Mouse (Mus musculus) stomach, embryonic 15.5 days (tissue): ENCODE measurements at regions not wholly inside any gene's neighbourhood (a gene's known extent, or its start where the extent isn't known, plus 50 kb on each side); places are given as distances from the start of the nearest gene placed in this dataset.

Experiments
- ATAC-seq: fragments of 200-750 bp; cut with Nextera tagmentation; 2 replicates; pipeline ENCODE4 v1.8.0; 2017; ENCODE audit warnings: low read depth, moderate number of reproducible peaks, moderate TSS enrichment; ENCODE audit not compliant: insufficient read depth, low FRiP score
- H3K27ac ChIP-seq: fragments of 300-500 bp; sonication (generic); 2 replicates; pipeline ENCODE4 v1.5.1; 2015; ENCODE audit warnings: mild to moderate bottlenecking, inconsistent platforms
- H3K27me3 ChIP-seq: fragments of 300-500 bp; sonication (generic); replicated peaks from 2 replicates; pipeline ENCODE4 v1.6.1; 2015; ENCODE audit warnings: inconsistent platforms
- H3K36me3 ChIP-seq: fragments of 300-500 bp; sonication (generic); 2 replicates; pipeline ENCODE4 v1.6.1; 2015; ENCODE audit warnings: inconsistent platforms
- H3K4me1 ChIP-seq: fragments of 300-500 bp; sonication (generic); 2 replicates; pipeline ENCODE4 v1.6.1; 2015; ENCODE audit warnings: inconsistent platforms
- H3K4me2 ChIP-seq: fragments of 300-500 bp; sonication (generic); 2 replicates; pipeline ENCODE4 v1.6.1; 2015; ENCODE audit warnings: mild to moderate bottlenecking, inconsistent platforms
- H3K4me3 ChIP-seq: fragments of 300-500 bp; sonication (generic); replicated peaks from 2 replicates; pipeline ENCODE4 v1.5.1; 2015; ENCODE audit warnings: inconsistent platforms
- H3K9ac ChIP-seq: fragments of 300-500 bp; sonication (generic); 2 replicates; pipeline ENCODE4 v1.6.1; 2015; ENCODE audit warnings: inconsistent platforms
- H3K9me3 ChIP-seq: fragments of 300-500 bp; sonication (generic); 2 replicates; pipeline ENCODE4 v1.6.1; 2016; ENCODE audit warnings: inconsistent platforms
- WGBS: fragments of 180-500 bp; shearing (Covaris S2); methylation state at CpG from one replicate; pipeline ENCODE4 v1.1.7; 2015; 5-methylcytosine and 5-hydroxymethylcytosine counted together

DNA sequence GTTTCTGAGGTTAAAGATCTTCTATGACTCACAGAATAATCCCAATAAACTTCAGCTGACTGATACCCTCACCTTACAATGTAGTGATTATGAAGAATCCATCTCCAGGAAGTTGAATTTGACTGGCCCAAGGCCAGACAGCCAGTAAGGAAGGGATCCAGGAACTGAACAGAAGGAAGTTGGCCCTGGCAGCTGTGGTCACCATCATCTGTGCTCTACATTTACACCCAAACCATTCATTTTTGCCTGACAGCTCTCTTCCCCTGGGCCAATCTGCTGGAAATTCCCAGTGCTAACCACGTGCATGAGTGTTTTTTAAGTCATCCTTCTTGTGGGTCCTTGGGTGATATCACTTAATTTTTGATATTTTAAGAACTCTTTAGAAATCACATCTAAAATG is 577.4 kb upstream of the Nrp1 start:
- no peak for ATAC-seq
- no peak overlapping the region for H3K4me2 ChIP-seq
- no peaks in the 10 kb centered on the region for H3K36me3 ChIP-seq
- no peak overlapping the region for H3K4me3 ChIP-seq
- no peaks in the 10 kb centered on the region for H3K9me3 ChIP-seq
- no peaks in the 10 kb centered on the region for H3K27me3 ChIP-seq
- H3K4me1 ChIP-seq = no peaks in the 10 kb centered on the region
- 62% methylated on average over 1 of the region's 1 CpGs for WGBS
- H3K9ac ChIP-seq = no peak overlapping the region
- H3K27ac ChIP-seq = no peak overlapping the region

DNA sequence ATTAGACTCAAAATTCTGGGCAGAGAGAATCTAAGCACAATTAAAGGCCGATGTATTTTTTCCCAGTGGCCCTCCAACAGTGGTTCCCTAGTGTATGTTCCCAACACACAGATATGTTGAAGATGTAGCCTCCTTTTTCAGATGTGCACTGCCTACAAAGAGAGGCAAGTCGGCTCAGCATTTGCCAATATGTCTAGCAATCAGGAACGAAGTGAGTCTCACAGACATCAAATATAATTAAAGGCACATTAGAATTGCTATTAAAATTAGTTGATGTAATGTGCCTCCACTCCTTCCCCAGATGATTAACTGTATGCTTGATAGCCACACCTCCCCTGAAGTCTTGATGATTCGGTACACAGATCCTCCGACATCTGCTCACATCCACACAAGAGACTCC is 565.8 kb upstream of the Nrp1 start:
- no peaks in the 10 kb centered on the region for H3K36me3 ChIP-seq
- no peak for ATAC-seq
- H3K27me3 ChIP-seq = no peaks in the 10 kb centered on the region
- WGBS = 89% methylated on average over 5 of the region's 5 CpGs
- H3K4me3 ChIP-seq = no peak overlapping the region
- H3K27ac ChIP-seq = no peak overlapping the region
- no peaks in the 10 kb centered on the region for H3K4me1 ChIP-seq
- no peaks in the 10 kb centered on the region for H3K9me3 ChIP-seq
- H3K4me2 ChIP-seq = no peak overlapping the region
- no peak overlapping the region for H3K9ac ChIP-seq

DNA sequence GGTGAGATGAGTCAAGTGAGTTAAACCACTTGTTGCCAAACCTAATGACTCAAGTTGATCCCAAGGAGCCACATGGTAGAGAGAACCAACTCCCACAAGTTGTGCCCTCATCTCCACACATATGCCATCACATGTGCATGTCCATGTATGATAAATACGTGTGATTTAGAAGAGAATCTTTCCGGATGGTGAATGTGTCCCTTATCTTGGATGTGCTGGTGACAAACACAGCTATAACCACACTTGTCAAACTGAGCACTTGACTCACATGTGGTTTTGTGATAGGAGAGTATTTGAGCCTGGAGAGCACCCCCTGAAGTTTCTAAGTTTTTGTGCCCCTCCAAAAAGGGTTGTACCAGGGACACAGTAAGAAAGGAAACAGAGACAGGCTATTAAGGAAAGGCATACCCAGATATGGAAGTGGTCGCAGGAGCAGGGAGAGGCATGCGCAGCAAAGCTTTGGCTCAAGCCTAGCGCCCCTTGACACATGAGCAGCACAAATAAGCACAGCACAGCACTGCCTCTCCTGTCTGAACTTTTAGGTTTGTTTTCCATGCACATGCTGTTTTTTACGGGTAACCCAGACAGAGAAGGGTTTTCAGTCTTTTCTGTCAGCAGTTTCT is 558.4 kb upstream of the Nrp1 start:
- Histone ChIP-seq H3K4me3 (no peak overlapping the region), H3K36me3 (no peaks in the 10 kb centered on the region), H3K4me2 (no peak overlapping the region), H3K9ac (no peak overlapping the region), H3K4me1 (peaks cover 3% of the 10 kb centered on the region; the same call in 1 of the 2 replicates), H3K27ac (no peak overlapping the region), H3K9me3 (no peaks in the 10 kb centered on the region), H3K27me3 (no peaks in the 10 kb centered on the region)
- ATAC-seq = no peak
- 71% methylated on average over 6 of the region's 6 CpGs for WGBS

DNA sequence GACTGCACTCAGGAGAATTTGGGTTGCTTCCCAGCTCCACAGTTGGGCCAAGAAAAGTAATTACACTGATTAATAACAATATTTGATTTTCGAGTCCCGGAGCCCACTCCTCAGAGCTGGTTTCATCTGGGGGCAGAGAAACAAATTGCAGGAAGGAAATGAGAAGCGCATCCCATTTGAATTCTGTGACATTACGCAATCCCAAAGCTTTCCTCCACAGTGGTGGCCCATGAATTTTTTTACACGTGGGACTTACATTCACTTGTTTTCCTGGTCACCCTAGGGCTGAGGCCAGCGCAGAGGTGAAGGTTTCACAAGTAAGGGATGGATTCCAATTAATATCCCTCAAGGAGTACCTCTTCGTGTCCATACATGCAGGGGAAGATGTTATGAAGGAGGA is 556.3 kb upstream of the Nrp1 start:
- Histone ChIP-seq H3K36me3 (no peaks in the 10 kb centered on the region), H3K9ac (no peak overlapping the region), H3K9me3 (no peaks in the 10 kb centered on the region), H3K4me2 (no peak overlapping the region), H3K4me1 (peaks cover 3% of the 10 kb centered on the region; the same call in 1 of the 2 replicates), H3K4me3 (no peak overlapping the region), H3K27me3 (no peaks in the 10 kb centered on the region), H3K27ac (no peak overlapping the region)
- no peak for ATAC-seq
- 60% methylated on average over 7 of the region's 7 CpGs for WGBS

DNA sequence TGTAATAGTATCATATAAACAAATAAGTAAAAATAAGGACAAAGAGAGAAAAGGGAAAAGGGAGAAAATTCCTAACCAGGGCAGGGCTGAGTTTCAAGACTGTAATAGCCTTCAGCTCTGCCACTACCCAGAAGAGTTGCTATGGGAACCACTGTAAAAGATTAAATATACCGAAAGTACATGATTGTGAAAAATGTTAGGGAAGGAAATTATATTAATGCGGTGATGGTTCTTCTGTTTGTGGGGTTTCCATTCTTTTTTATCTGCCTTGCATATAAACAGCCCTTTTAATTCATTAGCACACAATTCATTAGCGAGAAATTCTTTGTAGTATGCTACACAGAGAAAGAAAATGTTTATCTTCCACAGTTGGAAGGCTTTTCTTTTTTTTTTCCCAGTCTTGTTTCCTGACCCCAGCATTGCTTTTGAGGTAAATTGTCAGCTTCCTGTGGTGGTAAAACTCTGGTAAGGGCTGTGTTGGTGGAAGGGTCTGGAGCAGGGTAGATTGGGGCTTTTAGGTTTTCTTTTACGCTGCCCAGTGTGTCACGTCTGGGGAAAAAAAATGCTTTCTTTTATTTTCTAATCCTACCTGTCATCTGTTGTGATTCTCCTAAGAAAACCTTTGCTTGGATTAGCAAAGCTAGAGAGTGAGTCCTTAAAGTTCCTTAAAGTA is 555.6 kb upstream of the Nrp1 start:
- Histone ChIP-seq H3K4me1 (peaks cover 3% of the 10 kb centered on the region; the same call in 1 of the 2 replicates), H3K4me3 (no peak overlapping the region), H3K4me2 (no peak overlapping the region), H3K9ac (no peak overlapping the region), H3K9me3 (no peaks in the 10 kb centered on the region), H3K36me3 (no peaks in the 10 kb centered on the region), H3K27me3 (no peaks in the 10 kb centered on the region), H3K27ac (no peak overlapping the region)
- 38% methylated on average over 5 of the region's 5 CpGs for WGBS
- no peak for ATAC-seq

DNA sequence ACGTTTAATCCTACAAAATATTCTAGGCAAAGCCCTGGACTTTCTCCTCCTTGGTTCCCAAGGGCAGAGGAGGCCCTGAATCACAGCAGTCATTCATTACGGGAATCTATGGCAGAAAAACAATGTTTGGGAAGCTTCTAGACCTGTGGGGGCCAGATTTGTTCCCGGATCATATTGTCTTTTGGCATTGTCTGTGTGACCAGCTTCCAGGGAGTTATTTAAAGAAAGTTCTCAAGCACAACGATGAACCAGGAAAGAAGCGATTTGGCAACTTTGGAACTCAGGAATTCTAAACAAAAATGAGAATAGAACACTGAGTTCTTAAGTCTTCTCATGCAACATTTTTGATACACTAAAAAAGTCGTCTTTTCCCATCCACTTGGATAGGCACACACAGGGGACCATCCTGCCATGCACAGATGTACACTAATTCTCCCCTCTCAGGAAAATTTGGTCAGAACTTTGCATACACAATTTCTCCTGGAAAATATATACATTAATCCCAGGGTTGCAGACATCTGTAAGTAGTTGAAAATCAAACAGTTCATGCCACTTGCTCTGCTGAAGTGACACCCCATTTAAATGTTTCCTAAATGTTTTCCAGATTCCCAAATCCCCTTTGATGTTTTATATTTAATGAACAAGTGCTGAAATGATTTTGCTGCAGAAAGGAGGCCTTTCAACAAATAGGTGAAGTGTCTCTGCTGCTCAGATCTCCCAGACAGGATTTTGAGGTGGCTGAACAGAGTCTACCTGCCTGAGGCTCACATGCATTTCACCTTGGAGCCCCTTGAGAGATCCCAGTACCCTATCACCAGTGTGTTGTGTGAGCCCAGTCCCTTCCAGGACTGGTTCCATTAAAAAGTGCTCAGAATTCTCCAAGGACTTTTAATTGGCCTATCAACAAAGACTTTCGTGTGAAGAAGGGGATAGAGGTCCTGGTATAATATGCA is 548.9 kb upstream of the Nrp1 start:
- H3K4me1 ChIP-seq = no peaks in the 10 kb centered on the region
- no peak overlapping the region for H3K4me2 ChIP-seq
- H3K27ac ChIP-seq = no peak overlapping the region
- no peaks in the 10 kb centered on the region for H3K36me3 ChIP-seq
- ATAC-seq = no peak
- no peak overlapping the region for H3K9ac ChIP-seq
- H3K27me3 ChIP-seq = no peaks in the 10 kb centered on the region
- H3K9me3 ChIP-seq = no peaks in the 10 kb centered on the region
- H3K4me3 ChIP-seq = no peak overlapping the region
- WGBS = 59% methylated on average over 7 of the region's 7 CpGs

DNA sequence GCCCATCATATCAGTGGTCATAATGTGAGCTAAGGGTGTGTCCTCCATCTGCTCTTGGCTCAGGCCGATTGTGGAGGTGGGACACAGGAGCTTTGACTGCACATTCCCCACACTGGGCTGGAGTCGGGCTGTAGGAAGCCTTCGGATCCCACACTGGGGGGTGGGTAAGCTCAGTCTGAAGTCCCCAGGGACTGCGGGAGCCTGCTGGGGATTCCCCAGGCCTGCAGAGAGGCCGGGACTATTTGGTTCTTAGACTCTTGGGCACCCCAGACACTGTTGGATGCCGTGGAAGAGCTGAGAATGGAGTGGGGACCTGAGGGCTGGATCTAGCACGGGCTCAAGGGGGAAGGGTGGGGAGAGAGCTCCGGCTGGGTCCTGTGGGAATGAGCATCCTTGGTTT is 547.1 kb upstream of the Nrp1 start:
- 77% methylated on average over 8 of the region's 8 CpGs for WGBS
- no peaks in the 10 kb centered on the region for H3K27me3 ChIP-seq
- no peak for ATAC-seq
- no peaks in the 10 kb centered on the region for H3K9me3 ChIP-seq
- H3K36me3 ChIP-seq = no peaks in the 10 kb centered on the region
- H3K27ac ChIP-seq = no peak overlapping the region
- H3K4me2 ChIP-seq = no peak overlapping the region
- no peak overlapping the region for H3K4me3 ChIP-seq
- H3K4me1 ChIP-seq = no peaks in the 10 kb centered on the region
- H3K9ac ChIP-seq = no peak overlapping the region

DNA sequence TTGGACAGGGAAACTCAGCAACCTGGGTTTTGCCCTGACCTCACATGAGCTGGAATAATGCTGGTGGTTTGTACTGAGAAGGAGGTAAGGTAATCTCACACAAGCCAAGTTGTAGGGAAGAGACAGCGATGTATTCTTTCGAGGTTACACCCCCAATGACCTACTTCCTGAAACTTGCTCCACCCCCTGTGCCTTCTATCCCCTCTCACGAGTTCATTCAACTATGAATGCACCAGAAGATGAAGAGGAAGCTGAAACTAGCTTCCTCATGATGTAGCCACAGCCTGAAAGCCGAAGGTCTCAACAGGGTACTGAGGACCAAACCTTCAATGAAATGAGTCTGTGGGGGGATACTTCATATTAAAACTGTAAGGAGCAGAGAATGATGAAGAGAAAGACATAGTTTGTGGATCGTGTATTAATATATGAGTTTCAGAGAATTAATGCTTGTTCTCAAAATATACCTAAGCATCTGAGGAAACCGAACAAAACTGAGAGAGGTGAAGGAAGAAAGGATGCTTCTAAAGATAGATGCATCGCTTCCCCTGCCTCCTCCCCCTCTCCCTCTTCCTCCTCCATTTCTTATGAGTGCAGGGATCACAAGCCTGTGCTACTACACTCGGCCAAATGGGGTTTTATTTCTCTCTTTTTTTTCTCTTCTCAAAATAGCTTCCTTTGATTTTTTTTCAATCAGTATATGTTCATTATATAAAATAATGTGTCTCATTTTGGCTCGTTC is 543.5 kb upstream of the Nrp1 start:
- H3K36me3 ChIP-seq = no peaks in the 10 kb centered on the region
- no peaks in the 10 kb centered on the region for H3K4me1 ChIP-seq
- H3K4me2 ChIP-seq = no peak overlapping the region
- WGBS = 74% methylated on average over 9 of the region's 9 CpGs
- no peaks in the 10 kb centered on the region for H3K9me3 ChIP-seq
- H3K4me3 ChIP-seq = no peak overlapping the region
- H3K27ac ChIP-seq = no peak overlapping the region
- H3K27me3 ChIP-seq = no peaks in the 10 kb centered on the region
- no peak overlapping the region for H3K9ac ChIP-seq
- ATAC-seq = no peak

DNA sequence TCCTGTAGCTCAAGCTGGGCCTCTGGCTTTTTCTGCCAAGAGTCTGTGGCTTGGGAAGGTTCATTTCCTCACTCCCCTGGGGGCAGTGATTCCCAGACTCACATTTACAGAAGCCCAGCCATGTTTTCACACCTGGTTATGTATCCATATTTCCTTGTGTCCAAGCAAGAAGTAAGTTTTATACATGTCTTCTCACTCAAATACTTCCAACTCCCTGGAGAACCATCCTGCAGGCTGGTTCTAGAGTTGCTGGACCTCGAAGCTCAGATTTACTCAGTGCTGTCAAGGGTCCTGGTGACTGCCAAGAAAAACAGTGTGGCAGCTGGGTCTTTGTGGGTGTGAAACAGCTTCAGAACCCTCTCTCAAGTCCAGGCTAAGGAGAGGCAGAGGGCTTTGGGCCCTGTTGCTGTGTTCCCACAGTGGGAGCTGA is 537.6 kb upstream of the Nrp1 start:
- no peak overlapping the region for H3K9ac ChIP-seq
- 70% methylated on average over 1 of the region's 1 CpGs for WGBS
- H3K36me3 ChIP-seq = no peaks in the 10 kb centered on the region
- no peaks in the 10 kb centered on the region for H3K9me3 ChIP-seq
- H3K27me3 ChIP-seq = no peaks in the 10 kb centered on the region
- no peaks in the 10 kb centered on the region for H3K4me1 ChIP-seq
- ATAC-seq = no peak
- H3K4me2 ChIP-seq = no peak overlapping the region
- H3K4me3 ChIP-seq = no peak overlapping the region
- no peak overlapping the region for H3K27ac ChIP-seq

DNA sequence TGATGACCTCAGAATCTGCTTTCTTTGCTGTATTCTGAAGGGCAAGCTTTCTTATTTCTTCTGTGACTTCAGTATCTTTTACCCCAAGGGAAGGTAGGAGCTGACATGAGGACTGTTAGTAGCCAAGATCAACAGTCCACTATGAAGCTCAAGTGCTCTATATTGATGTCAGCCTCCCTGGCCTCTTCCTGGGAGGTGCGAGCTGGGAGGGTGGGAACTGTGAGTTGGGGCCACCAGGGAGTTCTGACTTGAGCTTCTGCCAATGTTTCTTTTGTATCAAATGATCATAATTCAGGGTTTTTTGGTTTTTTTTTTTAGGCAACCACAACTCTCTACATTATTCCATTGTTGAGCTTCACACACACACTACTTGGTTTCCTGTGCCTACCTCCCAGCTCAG is 536.8 kb upstream of the Nrp1 start:
- WGBS = 66% methylated on average over 1 of the region's 1 CpGs
- no peak for ATAC-seq

DNA sequence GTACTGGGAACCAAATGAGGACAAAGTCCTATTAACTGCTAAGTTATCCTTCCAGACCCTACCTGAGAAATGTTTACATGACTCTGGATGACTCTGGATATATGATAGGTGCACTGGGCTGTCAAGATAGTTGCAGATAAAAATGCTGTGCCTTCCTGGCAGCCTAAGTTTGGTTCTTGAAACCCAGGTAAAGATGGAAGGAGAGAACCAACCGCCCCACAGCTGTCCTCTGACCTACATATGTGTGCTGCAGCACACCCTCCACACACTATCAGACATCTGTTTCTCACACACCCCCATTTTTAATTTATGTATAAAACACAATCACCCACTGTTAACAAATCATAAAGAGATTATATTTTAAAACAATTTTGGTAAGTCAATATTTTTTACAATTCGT is 533.4 kb upstream of the Nrp1 start:
- no peaks in the 10 kb centered on the region for H3K27me3 ChIP-seq
- H3K27ac ChIP-seq = no peak overlapping the region
- H3K9ac ChIP-seq = no peak overlapping the region
- H3K4me3 ChIP-seq = no peak overlapping the region
- H3K4me2 ChIP-seq = no peak overlapping the region
- WGBS = 83% methylated on average over 2 of the region's 2 CpGs
- no peaks in the 10 kb centered on the region for H3K36me3 ChIP-seq
- no peaks in the 10 kb centered on the region for H3K9me3 ChIP-seq
- no peaks in the 10 kb centered on the region for H3K4me1 ChIP-seq
- ATAC-seq = no peak

More for the DNA sequence above, 536.8 kb upstream of the Nrp1 start:
- no peak overlapping the region for H3K4me3 ChIP-seq
- no peaks in the 10 kb centered on the region for H3K27me3 ChIP-seq
- no peaks in the 10 kb centered on the region for H3K9me3 ChIP-seq
- no peaks in the 10 kb centered on the region for H3K36me3 ChIP-seq
- no peak overlapping the region for H3K27ac ChIP-seq
- H3K4me2 ChIP-seq = no peak overlapping the region
- no peaks in the 10 kb centered on the region for H3K4me1 ChIP-seq
- H3K9ac ChIP-seq = no peak overlapping the region
